Mouse (Mus musculus) cortical plate, adult 2 months (tissue): ENCODE data around the gene Fbn1.

Source experiments
- CTCF ChIP-seq: fragments of 200-500 bp; IDR thresholded peaks from 2 replicates; pipeline ENCODE4 v1.5.1; 2011; ENCODE audit warnings: mild to moderate bottlenecking, control low read depth, low read length; ENCODE audit not compliant: insufficient read depth; ENCODE audit errors: extremely low read depth
- POLR2A ChIP-seq: fragments of 200-500 bp; IDR thresholded peaks from 2 replicates; pipeline ENCODE4 v1.6.1; 2011; ENCODE audit warnings: mild to moderate bottlenecking, low read length, control low read depth; ENCODE audit not compliant: insufficient read depth; ENCODE audit errors: extremely low read depth

DNA sequence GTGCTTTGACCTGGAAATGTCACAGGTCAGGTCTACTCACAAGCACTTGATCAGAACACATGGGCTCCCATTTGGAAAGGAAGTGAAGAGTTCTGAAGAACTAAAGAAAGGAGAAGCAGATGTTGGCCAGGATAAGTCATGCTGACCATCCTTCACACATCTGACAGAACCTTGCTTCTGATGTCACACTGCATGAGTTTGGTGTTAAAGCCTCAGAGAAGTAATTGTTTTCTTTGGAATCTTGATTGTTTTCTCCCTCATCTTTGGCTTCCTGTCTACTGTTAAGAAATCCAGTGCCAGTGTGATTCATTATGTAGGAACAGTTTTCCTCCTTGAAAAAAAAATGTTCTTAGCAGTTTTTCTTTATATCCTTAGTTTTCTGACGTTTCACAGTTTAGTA is 238.9 kb downstream of the Fbn1 start:
- TF ChIP-seq POLR2A (no peak), CTCF (no peak)
